Mouse (Mus musculus): ENCODE results near the gene Uvrag. TPM values are rescaled to one million over a fixed set of nuclear protein-coding genes. Genes with fewer than 3 reads are reported as not detected.
A peak's percentile ranks its signal among the peaks of the same experiment; 100 is the strongest.

Uvrag gene
- polyA plus RNA-seq, 1 experiment from 2014 or later: 15.7 TPM

- Histone ChIP-seq H3K27me3 (no peaks in the 10 kb centered on the region), H3K9ac (no peak overlapping the region), H3K27ac (no peak overlapping the region), H3K4me2 (replicated peaks) (no peak overlapping the region), H3K9me3 (no peaks in the 10 kb centered on the region), H3K36me3 (no peaks in the 10 kb centered on the region), H3K4me1 (peaks cover 12% of the 10 kb centered on the region; the same call in 1 of the 2 replicates), H3K4me3 (no peak overlapping the region)
- 85% methylated on average over 1 of the region's 1 CpGs for WGBS
- ATAC-seq (ENCODE audit: low FRiP score, low read depth): no peak
These were observed 8.1 kb upstream of the Uvrag start for GRCm38 (mm10) chr7:99149017-99149416.

DNA sequence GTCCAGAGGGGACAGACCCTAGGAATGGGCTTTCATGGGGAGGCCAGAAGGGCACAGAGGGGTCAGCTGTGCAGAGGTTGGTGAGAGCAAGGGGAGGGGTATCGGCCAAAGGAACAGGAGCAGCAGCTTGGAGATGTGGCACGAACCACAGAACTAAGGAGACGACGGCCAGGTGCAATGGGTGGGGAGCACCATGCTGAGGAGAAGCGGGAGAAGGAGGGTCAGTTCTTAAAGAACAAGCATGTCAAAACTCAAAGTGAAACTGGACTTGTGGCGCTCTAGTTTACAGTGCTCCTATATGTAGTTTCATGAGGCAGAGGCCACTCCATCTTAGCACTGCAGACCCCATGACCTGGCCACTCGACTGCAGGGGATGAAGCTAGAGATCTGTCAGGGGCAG is 6.6 kb upstream of the Uvrag start:
- Histone ChIP-seq H3K9me3 (no peaks in the 10 kb centered on the region), H3K4me3 (no peak overlapping the region), H3K9ac (peak overlapping the region; percentile 13; the same call in 1 of the 2 replicates), H3K27me3 (no peaks in the 10 kb centered on the region), H3K4me1 (peaks cover 12% of the 10 kb centered on the region; the same call in 1 of the 2 replicates), H3K36me3 (no peaks in the 10 kb centered on the region), H3K4me2 (replicated peaks) (no peak overlapping the region), H3K27ac (no peak overlapping the region)
- ATAC-seq (ENCODE audit: low FRiP score, low read depth): no peak
- WGBS: 81% methylated on average over 7 of the region's 7 CpGs

GRCm38 (mm10) chr7:99146906-99147305 is 6.0 kb upstream of the Uvrag start:
- Histone ChIP-seq H3K27ac (no peak overlapping the region), H3K4me2 (replicated peaks) (no peak overlapping the region), H3K4me1 (peaks cover 16% of the 10 kb centered on the region), H3K9me3 (no peaks in the 10 kb centered on the region), H3K36me3 (no peaks in the 10 kb centered on the region), H3K9ac (no peak overlapping the region; the same call in 1 of the 2 replicates), H3K27me3 (no peaks in the 10 kb centered on the region), H3K4me3 (no peak overlapping the region)
- no peak for ATAC-seq (ENCODE audit: low FRiP score, low read depth)
- 69% methylated on average over 7 of the region's 7 CpGs for WGBS

GRCm38 (mm10) chr7:99146011-99146410 is 5.1 kb upstream of the Uvrag start:
- ATAC-seq (ENCODE audit: low FRiP score, low read depth): no peak
- no peaks in the 10 kb centered on the region for H3K9me3 ChIP-seq
- no peak overlapping the region for H3K4me3 ChIP-seq
- no peaks in the 10 kb centered on the region for H3K27me3 ChIP-seq
- H3K9ac ChIP-seq: no peak overlapping the region
- H3K4me2 ChIP-seq (replicated peaks): no peak overlapping the region
- H3K4me1 ChIP-seq: peaks cover 19% of the 10 kb centered on the region
- 58% methylated on average over 7 of the region's 7 CpGs for WGBS
- H3K36me3 ChIP-seq: no peaks in the 10 kb centered on the region
- no peak overlapping the region for H3K27ac ChIP-seq

DNA sequence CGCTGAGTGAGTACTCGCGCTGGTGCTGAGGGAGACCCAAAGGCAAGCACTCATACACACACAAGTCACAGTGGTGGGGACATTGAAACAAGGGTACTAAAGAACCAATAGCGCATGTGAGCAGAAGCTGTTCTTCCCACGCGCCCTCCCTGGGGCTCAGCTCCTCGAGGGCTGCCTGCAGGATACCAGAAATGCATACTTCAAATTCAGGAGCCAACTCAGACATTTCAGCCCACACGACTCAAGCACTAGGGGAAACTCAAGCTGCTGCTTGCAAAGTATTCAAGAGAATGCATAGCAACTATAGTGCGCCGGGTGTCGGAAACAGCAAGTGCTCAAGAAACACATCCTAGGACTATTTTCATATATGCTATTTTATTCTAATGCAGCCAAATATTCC is 3.7 kb upstream of the Uvrag start:
- 69% methylated on average over 11 of the region's 11 CpGs for WGBS

GRCm38 (mm10) chr7:99143244-99143643 is 2.3 kb upstream of the Uvrag start:
- no peak for ATAC-seq (ENCODE audit: low FRiP score, low read depth)
- Histone ChIP-seq H3K4me3 (no peak overlapping the region), H3K9ac (no peak overlapping the region), H3K36me3 (no peaks in the 10 kb centered on the region), H3K4me2 (replicated peaks) (no peak overlapping the region), H3K4me1 (peaks cover 31% of the 10 kb centered on the region), H3K27ac (no peak overlapping the region), H3K27me3 (no peaks in the 10 kb centered on the region), H3K9me3 (no peaks in the 10 kb centered on the region)
- 57% methylated on average over 3 of the region's 3 CpGs for WGBS

More for the DNA sequence above, 3.7 kb upstream of the Uvrag start:
- Histone ChIP-seq H3K36me3 (no peaks in the 10 kb centered on the region), H3K4me3 (no peak overlapping the region), H3K4me1 (peaks cover 24% of the 10 kb centered on the region), H3K9me3 (no peaks in the 10 kb centered on the region), H3K27me3 (no peaks in the 10 kb centered on the region), H3K4me2 (replicated peaks) (no peak overlapping the region), H3K27ac (no peak overlapping the region), H3K9ac (no peak overlapping the region)
- ATAC-seq (ENCODE audit: low FRiP score, low read depth): no peak

DNA sequence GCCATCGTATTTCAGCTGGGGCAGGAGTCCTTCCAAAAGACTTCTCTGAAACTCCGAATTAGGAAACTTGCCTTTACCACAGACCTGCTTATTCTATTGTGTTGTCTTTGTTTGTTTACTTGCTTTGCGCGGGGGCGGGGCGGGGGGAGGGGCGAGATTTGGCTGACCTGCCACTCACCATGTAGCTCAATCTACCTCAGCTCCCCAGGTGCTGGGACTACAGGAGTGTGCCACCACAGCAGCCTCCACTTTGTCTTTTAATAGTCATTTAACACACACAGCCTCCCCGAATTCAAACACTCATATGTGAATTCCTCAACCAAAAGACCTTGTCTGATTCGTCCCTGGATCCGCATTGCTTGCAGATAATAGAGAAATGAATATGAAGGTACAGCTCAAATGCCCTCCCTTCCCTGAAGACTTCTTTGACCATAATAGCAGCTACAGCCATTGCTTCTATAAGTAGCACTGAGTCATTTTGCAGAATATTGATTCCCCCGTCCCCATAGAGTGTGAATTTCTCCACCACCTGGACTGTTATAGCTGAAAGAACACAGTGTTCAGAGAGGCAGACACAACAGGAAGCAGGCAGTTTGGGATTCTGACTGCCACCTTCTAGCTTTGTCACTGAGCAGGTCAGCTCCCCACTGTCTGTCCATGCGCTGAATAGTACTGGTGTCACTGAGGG is 1.1 kb upstream of the Uvrag start:
- Histone ChIP-seq H3K4me3 (peak overlapping the region; percentile 95), H3K36me3 (no peaks in the 10 kb centered on the region), H3K9ac (peak overlapping the region; percentile 4; the same call in 1 of the 2 replicates), H3K4me1 (peaks cover 28% of the 10 kb centered on the region), H3K9me3 (no peaks in the 10 kb centered on the region), H3K27ac (no peak overlapping the region), H3K27me3 (no peaks in the 10 kb centered on the region), H3K4me2 (replicated peaks) (peak overlapping the region; percentile 82)
- 34% methylated on average over 12 of the region's 12 CpGs for WGBS
- ATAC-seq (ENCODE audit: low FRiP score, low read depth): no peak

DNA sequence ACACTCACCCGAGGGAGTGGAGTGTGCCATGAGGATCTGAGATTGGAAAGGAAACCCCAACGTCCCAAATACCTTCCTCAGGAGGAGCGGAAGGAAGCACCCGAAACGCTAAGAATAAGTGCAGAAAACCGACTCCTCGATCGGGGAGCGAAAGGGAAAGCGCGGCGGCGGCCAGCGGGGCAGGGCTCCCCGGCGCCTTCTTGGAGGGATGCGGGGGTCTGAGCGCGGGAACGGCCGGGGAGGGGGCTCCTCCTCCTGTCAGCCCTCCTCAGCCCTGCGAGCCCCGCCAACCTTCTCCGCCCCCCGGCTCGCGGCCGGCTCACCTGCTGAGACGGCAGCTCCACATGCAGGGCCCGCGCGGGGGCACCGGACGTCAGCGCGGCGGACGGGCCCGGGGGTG is 430 bp downstream of the Uvrag start:
- no peaks in the 10 kb centered on the region for H3K27me3 ChIP-seq
- peak overlapping the region; percentile 95 for H3K4me3 ChIP-seq
- no peaks in the 10 kb centered on the region for H3K36me3 ChIP-seq
- peak overlapping the region; percentile 86 for H3K9ac ChIP-seq
- no peaks in the 10 kb centered on the region for H3K9me3 ChIP-seq
- peak; percentile 0; the same call in 1 of the 2 replicates for ATAC-seq (ENCODE audit: low FRiP score, low read depth)
- H3K27ac ChIP-seq: peak overlapping the region; percentile 80
- under 1% methylated on average over 38 of the region's 39 CpGs for WGBS
- H3K4me2 ChIP-seq (replicated peaks): peak overlapping the region; percentile 82
- H3K4me1 ChIP-seq: peaks cover 22% of the 10 kb centered on the region

DNA sequence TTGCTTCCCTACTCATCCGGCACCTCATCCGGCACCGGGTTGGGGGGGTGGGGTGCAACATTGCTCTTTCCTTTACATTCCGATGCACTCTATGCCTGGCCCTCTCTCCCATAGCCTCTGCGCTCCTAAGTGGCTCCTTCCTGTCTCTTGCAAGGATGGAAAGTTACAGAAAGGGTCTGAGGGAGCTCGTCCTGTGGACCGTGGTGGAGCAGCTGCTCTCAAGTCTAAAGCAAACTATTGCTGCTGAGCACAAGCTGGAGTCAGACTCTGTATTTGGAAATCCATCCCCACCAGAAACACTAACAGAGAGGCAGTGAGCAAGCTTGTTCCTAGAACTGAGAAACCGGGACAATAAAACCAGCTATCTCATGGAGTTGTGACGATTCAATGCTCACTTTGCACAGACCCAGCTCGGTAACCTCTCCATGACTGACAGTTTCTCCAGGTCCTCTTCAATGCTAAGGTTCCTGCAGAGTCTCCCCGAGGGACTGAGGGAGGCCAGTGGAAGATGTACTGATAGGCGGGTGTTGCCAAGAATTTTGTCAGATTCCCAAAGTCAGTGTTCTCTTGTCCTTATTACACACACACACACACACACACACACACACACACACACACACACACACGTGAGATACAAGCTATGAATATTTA is 975 bp downstream of the Uvrag start:
- Histone ChIP-seq H3K36me3 (no peaks in the 10 kb centered on the region), H3K4me1 (peaks cover 19% of the 10 kb centered on the region), H3K9ac (peak overlapping the region; percentile 86), H3K4me2 (replicated peaks) (peak overlapping the region; percentile 82), H3K4me3 (peak overlapping the region; percentile 95), H3K27ac (peak overlapping the region; percentile 52), H3K27me3 (no peaks in the 10 kb centered on the region), H3K9me3 (no peaks in the 10 kb centered on the region)
- ATAC-seq (ENCODE audit: low FRiP score, low read depth): no peak
- WGBS: 2% methylated on average over 13 of the region's 13 CpGs

- Histone ChIP-seq H3K9ac (no peak overlapping the region), H3K4me2 (replicated peaks) (no peak overlapping the region), H3K36me3 (no peaks in the 10 kb centered on the region), H3K4me3 (no peak overlapping the region), H3K4me1 (peaks cover 21% of the 10 kb centered on the region), H3K27ac (no peak overlapping the region), H3K9me3 (no peaks in the 10 kb centered on the region), H3K27me3 (no peaks in the 10 kb centered on the region)
- 96% methylated on average over 4 of the region's 4 CpGs for WGBS
- ATAC-seq (ENCODE audit: low FRiP score, low read depth): no peak
These were observed 3.4 kb downstream of the Uvrag start for GRCm38 (mm10) chr7:99137541-99137940.

- Histone ChIP-seq H3K36me3 (no peaks in the 10 kb centered on the region), H3K4me2 (replicated peaks) (no peak overlapping the region), H3K9me3 (no peaks in the 10 kb centered on the region), H3K27ac (no peak overlapping the region), H3K9ac (no peak overlapping the region), H3K4me3 (no peak overlapping the region), H3K4me1 (peaks cover 20% of the 10 kb centered on the region), H3K27me3 (no peaks in the 10 kb centered on the region)
- 54% methylated on average over 6 of the region's 6 CpGs for WGBS
- no peak for ATAC-seq (ENCODE audit: low FRiP score, low read depth)
These were observed 4.2 kb downstream of the Uvrag start for GRCm38 (mm10) chr7:99136789-99137188.

DNA sequence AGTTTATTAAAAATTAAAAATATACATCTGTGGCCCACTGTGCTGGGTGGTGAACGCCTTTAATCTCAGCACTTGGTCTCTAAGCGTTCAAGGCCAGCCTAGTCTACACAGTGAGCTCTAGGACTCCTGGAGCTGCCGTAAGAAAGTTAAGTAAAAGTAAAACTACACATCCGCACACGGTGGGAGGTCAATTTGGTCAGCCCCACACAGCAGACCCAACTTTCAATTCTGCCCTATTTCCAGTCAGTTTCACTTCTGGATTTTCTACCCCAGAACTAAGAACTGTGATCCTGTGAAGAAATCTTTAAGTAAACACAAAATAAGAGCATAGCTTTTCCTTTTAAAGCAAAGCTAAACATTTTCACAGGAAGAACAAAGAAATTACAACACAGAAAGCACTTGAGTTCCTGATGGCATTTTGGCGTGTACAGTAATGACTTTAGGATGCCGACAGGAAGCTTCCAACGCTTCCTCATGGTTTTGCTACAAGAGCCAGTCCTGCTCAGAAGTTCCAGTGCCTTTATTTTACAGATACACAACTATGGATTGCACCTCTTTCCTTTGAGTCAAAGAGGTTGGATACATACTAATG is 7.0 kb downstream of the Uvrag start:
- Histone ChIP-seq H3K27ac (no peak overlapping the region), H3K36me3 (no peaks in the 10 kb centered on the region), H3K4me3 (no peak overlapping the region), H3K27me3 (no peaks in the 10 kb centered on the region), H3K4me2 (replicated peaks) (no peak overlapping the region), H3K4me1 (peaks cover 9% of the 10 kb centered on the region), H3K9ac (no peak overlapping the region), H3K9me3 (no peaks in the 10 kb centered on the region)
- ATAC-seq (ENCODE audit: low FRiP score, low read depth): no peak
- WGBS: 85% methylated on average over 8 of the region's 8 CpGs
